Mouse (Mus musculus) G1E (cell line): Measurements from ENCODE around the gene Zbtb22. TPM values are rescaled to one million over a fixed set of nuclear protein-coding genes. Genes with fewer than 3 reads are reported as not detected.

Experiments used
- ATAC-seq: 2 replicates; pipeline ENCODE4 v1.8.0; 2016; ENCODE audit warnings: mild to moderate bottlenecking; ENCODE audit not compliant: insufficient number of reproducible peaks, poor library complexity, low FRiP score, severe bottlenecking; ENCODE audit errors: extremely low read depth
- DNase-seq: peaks from one replicate; pipeline ENCODE4 v3.0.0; 2012; ENCODE audit warnings: low spot score
- H3K27me3 ChIP-seq: 2 replicates; pipeline ENCODE4 v1.6.1; 2012; ENCODE audit warnings: mild to moderate bottlenecking, low read length, inconsistent platforms; ENCODE audit not compliant: insufficient read depth
- H3K36me3 ChIP-seq: replicated peaks from 2 replicates; pipeline ENCODE3; 2012; ENCODE audit warnings: mild to moderate bottlenecking, inconsistent platforms
- H3K4me1 ChIP-seq: 2 replicates; pipeline ENCODE4 v1.6.1; 2012; ENCODE audit warnings: low read depth, low read length, inconsistent platforms, mixed read lengths; ENCODE audit not compliant: insufficient read depth
- H3K4me3 ChIP-seq: 2 replicates; pipeline ENCODE4 v1.5.1; 2012; ENCODE audit warnings: low read depth, mild to moderate bottlenecking, inconsistent platforms, low read length, moderate library complexity, mixed read lengths
- H3K9me3 ChIP-seq: replicated peaks from 2 replicates; pipeline ENCODE4 v1.6.1; 2012; ENCODE audit warnings: inconsistent platforms
- CTCF ChIP-seq: IDR thresholded peaks from 2 replicates; pipeline ENCODE4 v1.5.1; 2012; ENCODE audit warnings: low read depth, low read length, inconsistent platforms, mixed read lengths
- GATA1 ChIP-seq: IDR thresholded peaks from 2 replicates; pipeline ENCODE4 v1.6.1; 2012; ENCODE audit warnings: borderline replicate concordance, low read length, inconsistent platforms, mixed read lengths
- GATA2 ChIP-seq: IDR thresholded peaks from 2 replicates; pipeline ENCODE4 v1.6.1; 2012; ENCODE audit warnings: low read depth, low read length, inconsistent platforms, borderline replicate concordance
- POLR2AphosphoS5 ChIP-seq: IDR thresholded peaks from 2 replicates; pipeline ENCODE4 v1.6.1; 2012; ENCODE audit warnings: low read depth, low read length, inconsistent platforms; ENCODE audit not compliant: insufficient replicate concordance
- TAL1 ChIP-seq: conservative IDR thresholded peaks from 2 replicates; pipeline ENCODE4 v1.6.1; 2012; ENCODE audit warnings: low read depth, low read length, inconsistent platforms, mixed read lengths
- polyA plus RNA-seq: library from polyadenylated mRNA; stranded (reverse); fragments of >175 nt; gene quantifications from 2 replicates; pipeline ENCODE4 v1.2.3, GENCODE M21; 2012
- total RNA-seq, 2 experiments: library from RNA; stranded (forward) in 1 of 2; stranded (reverse) in 1 of 2; fragments of 200-1000 nt in 1 of 2; fragments of >200 nt in 1 of 2; fragmentation: Nextera tagmentation in 1 of 2; gene quantifications; 2 replicates each; pipeline ENCODE4 v1.2.3; 2014 to 2017

Zbtb22 gene
- total and polyA plus RNA-seq, 3 experiments: 15.8 to 42.1 (median 19.7) TPM

DNA sequence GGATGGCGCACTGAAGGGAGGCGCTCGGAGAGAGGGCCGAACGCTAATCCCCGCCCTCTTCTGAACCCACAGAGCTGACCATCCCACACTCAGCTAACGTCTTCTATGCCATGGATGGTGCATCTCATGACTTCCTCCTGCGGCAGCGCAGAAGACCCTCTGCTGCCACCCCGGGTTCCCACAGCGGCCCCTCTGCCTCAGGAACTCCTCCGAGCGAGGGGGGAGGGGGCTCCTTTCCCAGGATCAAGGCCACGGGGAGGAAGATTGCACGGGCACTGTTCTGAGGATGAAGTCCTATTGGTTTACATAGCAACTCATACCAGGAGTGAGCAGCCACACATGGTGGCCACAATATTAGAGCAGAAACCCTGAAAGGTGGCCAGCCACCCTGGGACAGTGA is 21.3 kb downstream of the Zbtb22 start:
- no peaks in the 10 kb centered on the region for H3K27me3 ChIP-seq
- no peak for ATAC-seq
- H3K4me1 ChIP-seq: peaks cover 66% of the 10 kb centered on the region
- peaks cover 79% of the 10 kb centered on the region for H3K36me3 ChIP-seq
- TF ChIP-seq TAL1 (no peak), GATA2 (no peak), GATA1 (no peak), POLR2AphosphoS5 (no peak), CTCF (no peak)
- H3K4me3 ChIP-seq: no peak overlapping the region
- no peak for DNase-seq
- no peaks in the 10 kb centered on the region for H3K9me3 ChIP-seq

DNA sequence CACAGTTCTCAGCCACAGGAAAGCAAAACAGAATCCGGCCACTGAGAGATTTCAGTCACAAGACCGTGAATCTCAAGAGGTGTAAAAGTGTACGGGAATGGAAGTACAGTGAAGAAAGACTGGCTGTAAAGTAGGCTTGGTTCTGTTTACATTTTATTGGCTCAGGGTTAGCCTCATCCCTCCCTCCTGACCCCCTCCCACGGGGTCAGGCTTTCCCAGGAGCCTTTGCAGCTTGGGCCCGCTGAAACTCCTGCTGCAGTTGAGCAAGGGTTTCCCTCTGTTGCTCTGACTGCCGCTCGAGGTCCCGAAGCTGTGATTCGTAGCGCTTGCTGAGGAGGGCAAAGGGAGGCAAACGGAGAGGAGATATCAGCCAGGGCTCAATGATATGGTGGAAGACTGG is 23.1 kb downstream of the Zbtb22 start:
- Histone ChIP-seq H3K9me3 (no peaks in the 10 kb centered on the region), H3K4me3 (peak overlapping the region; percentile 90; the same call in 1 of the 2 replicates), H3K27me3 (no peaks in the 10 kb centered on the region), H3K4me1 (peaks cover 64% of the 10 kb centered on the region), H3K36me3 (peaks cover 79% of the 10 kb centered on the region)
- DNase-seq: no peak
- TF ChIP-seq POLR2AphosphoS5 (no peak), GATA1 (no peak), CTCF (no peak), GATA2 (no peak), TAL1 (no peak)
- no peak for ATAC-seq

DNA sequence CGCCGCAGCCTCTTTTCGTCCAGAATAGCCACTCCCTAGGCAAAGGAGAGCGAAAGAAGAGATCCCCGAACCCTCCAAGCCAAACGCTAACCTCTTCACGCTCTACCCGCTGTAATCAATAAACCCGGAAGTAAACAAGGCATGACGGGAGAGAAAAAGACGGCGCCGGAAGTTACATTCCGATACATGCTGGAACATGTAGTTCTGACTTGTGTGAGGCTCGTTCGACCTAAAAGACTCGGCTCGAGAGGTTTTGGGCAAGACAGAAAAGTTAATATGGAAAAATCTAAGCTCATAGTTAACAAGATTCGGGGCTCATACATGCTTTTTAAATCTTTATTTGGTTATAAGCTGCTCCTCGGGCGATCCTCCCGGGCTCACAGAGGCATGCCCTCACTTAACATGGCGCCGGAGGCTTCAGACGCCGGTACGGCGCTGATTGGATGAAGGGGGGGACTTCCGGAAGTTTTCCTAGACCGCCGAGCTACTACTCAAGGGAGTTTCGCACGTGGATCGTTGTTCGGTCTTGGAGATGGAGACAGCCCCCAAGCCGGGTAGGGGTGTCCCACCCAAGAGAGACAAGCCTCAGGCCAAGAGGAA is 24.6 kb downstream of the Zbtb22 start, which contains the start of the genes Pfdn6 and Wdr46:
Pfdn6 (minus strand) TSS at position 138 of the 600 bp plus-strand sequence.
Wdr46 (plus strand) TSS at position 455 of the 600 bp plus-strand sequence.
- peaks cover 63% of the 10 kb centered on the region for H3K4me1 ChIP-seq
- no peaks in the 10 kb centered on the region for H3K9me3 ChIP-seq
- DNase-seq (peak; percentile 90), ATAC-seq (peak; percentile 84)
- H3K36me3 ChIP-seq: peaks cover 78% of the 10 kb centered on the region
- H3K27me3 ChIP-seq: no peaks in the 10 kb centered on the region
- peak within 1 kb of the TSS; percentile 90 for H3K4me3 ChIP-seq
- TF ChIP-seq POLR2AphosphoS5: no peak
- no peak for TF ChIP-seq CTCF
- TF ChIP-seq GATA2: no peak

GRCm38 (mm10) chr17:33940981-33941380 is 25.3 kb downstream of the Zbtb22 start:
- peaks cover 62% of the 10 kb centered on the region for H3K4me1 ChIP-seq
- DNase-seq (peak; percentile 44), ATAC-seq (no peak)
- TF ChIP-seq GATA2 (no peak), POLR2AphosphoS5 (no peak), CTCF (no peak), GATA1 (no peak), TAL1 (no peak)
- H3K4me3 ChIP-seq: peak overlapping the region; percentile 90
- no peaks in the 10 kb centered on the region for H3K27me3 ChIP-seq
- no peaks in the 10 kb centered on the region for H3K9me3 ChIP-seq
- H3K36me3 ChIP-seq: peaks cover 78% of the 10 kb centered on the region

GRCm38 (mm10) chr17:33941381-33941780 is 25.7 kb downstream of the Zbtb22 start:
- Histone ChIP-seq H3K4me1 (peaks cover 62% of the 10 kb centered on the region), H3K27me3 (no peaks in the 10 kb centered on the region), H3K36me3 (peaks cover 80% of the 10 kb centered on the region), H3K9me3 (no peaks in the 10 kb centered on the region), H3K4me3 (peak overlapping the region; percentile 90)
- TF ChIP-seq POLR2AphosphoS5 (no peak), GATA2 (no peak), CTCF (no peak), TAL1 (no peak), GATA1 (no peak)
- DNase-seq: no peak
- no peak for ATAC-seq

DNA sequence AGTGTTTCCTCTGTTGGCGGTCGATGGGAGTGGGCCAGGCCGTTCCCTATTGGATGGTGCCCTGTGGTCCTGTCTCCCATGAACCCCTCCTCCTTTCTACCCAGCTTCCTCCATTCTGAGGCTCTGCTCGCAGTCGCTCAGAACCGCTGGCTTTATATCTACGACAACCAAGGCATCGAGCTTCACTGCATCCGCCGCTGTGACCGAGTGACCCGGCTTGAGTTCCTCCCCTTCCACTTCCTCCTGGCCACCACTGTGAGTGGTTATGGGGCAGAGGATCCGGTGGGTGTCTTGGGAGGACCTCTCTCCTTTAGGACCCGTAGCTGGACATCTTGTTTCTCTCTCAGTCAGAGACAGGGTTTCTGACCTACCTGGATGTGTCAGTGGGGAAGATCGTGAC is 27.8 kb downstream of the Zbtb22 start:
- no peak overlapping the region for H3K4me3 ChIP-seq
- peaks cover 59% of the 10 kb centered on the region for H3K4me1 ChIP-seq
- DNase-seq: no peak
- peaks cover 80% of the 10 kb centered on the region for H3K36me3 ChIP-seq
- TF ChIP-seq TAL1: no peak
- no peak for TF ChIP-seq GATA2
- no peak for TF ChIP-seq GATA1
- no peak for TF ChIP-seq POLR2AphosphoS5
- no peak for TF ChIP-seq CTCF
- H3K27me3 ChIP-seq: no peaks in the 10 kb centered on the region
- H3K9me3 ChIP-seq: no peaks in the 10 kb centered on the region
- ATAC-seq: no peak
